Mouse (Mus musculus) midbrain, embryonic 10.5 days (tissue): ENCODE results near the gene Gigyf1. TPM values are rescaled to one million over a fixed set of nuclear protein-coding genes. Genes with fewer than 3 reads are reported as not detected.

Experiments
- DNase-seq: peaks from one replicate; pipeline ENCODE4 v3.0.0-alpha.2; 2017; ENCODE audit warnings: low spot score
- H3K27ac ChIP-seq: fragments of 300-500 bp; sonication (generic); replicated peaks from 2 replicates; pipeline ENCODE4 v1.5.1; 2016; ENCODE audit warnings: mild to moderate bottlenecking
- H3K27me3 ChIP-seq: fragments of 300-500 bp; sonication (generic); 2 replicates; pipeline ENCODE4 v1.6.1; 2016; ENCODE audit warnings: low read depth, mild to moderate bottlenecking; ENCODE audit not compliant: poor library complexity, severe bottlenecking
- H3K36me3 ChIP-seq: fragments of 300-500 bp; sonication (generic); 2 replicates; pipeline ENCODE4 v1.6.1; 2016; ENCODE audit warnings: mild to moderate bottlenecking, moderate library complexity
- H3K4me1 ChIP-seq: fragments of 300-500 bp; sonication (generic); 2 replicates; pipeline ENCODE4 v1.6.1; 2016
- H3K4me3 ChIP-seq: fragments of 300-500 bp; sonication (generic); 2 replicates; pipeline ENCODE4 v1.5.1; 2016; ENCODE audit warnings: mild to moderate bottlenecking, moderate library complexity
- H3K9me3 ChIP-seq: fragments of 300-500 bp; sonication (generic); replicated peaks from 2 replicates; pipeline ENCODE4 v1.6.1; 2016; ENCODE audit warnings: mild to moderate bottlenecking
- WGBS: fragments of 180-500 bp; shearing (Covaris S2); methylation state at CpG from one replicate; pipeline ENCODE4 v1.1.7; 2016; 5-methylcytosine and 5-hydroxymethylcytosine counted together
- microRNA-seq: library from miRNA; unstranded; fragments of <30 nt; microRNA quantifications from one replicate; pipeline ENCODE4, GENCODE M21; 2017
- polyA plus RNA-seq: library from polyadenylated mRNA; unstranded; fragments of >200 nt; fragmentation: Nextera tagmentation; extraction: Ambion mirVana; gene quantifications from 2 replicates; pipeline ENCODE4 v1.2.1, GENCODE M21; 2016

Gigyf1 gene
- polyA plus RNA-seq, 1 experiment from 2014 or later: 15.1 TPM

- Histone ChIP-seq H3K4me3 (no peak within 1 kb of the TSS), H3K4me1 (peaks cover 32% of the 10 kb centered on the region), H3K36me3 (no peaks in the 10 kb centered on the region), H3K27ac (no peak within 1 kb of the TSS; the same call in 1 of the 2 replicates), H3K9me3 (no peaks in the 10 kb centered on the region), H3K27me3 (peaks cover 15% of the 10 kb centered on the region)
- DNase-seq: no peak
- 44% methylated on average over 9 of the region's 9 CpGs for WGBS
Observed at GRCm38 (mm10) chr5:137569665-137570064, 51.3 kb downstream of the Gigyf1 start, which contains the start of gene Tfr2. Tfr2 (plus strand) TSS chr5:137569840.

GRCm38 (mm10) chr5:137570181-137570580 lies 51.8 kb downstream of the Gigyf1 start:
- H3K27ac ChIP-seq: no peak overlapping the region
- peaks cover 21% of the 10 kb centered on the region for H3K27me3 ChIP-seq
- WGBS: 55% methylated on average over 7 of the region's 7 CpGs
- no peak overlapping the region for H3K4me3 ChIP-seq
- H3K36me3 ChIP-seq: no peaks in the 10 kb centered on the region
- no peaks in the 10 kb centered on the region for H3K9me3 ChIP-seq
- H3K4me1 ChIP-seq: peaks cover 32% of the 10 kb centered on the region
- no peak for DNase-seq

GRCm38 (mm10) chr5:137570691-137571586 lies 52.6 kb downstream of the Gigyf1 start:
- no peak overlapping the region for H3K27ac ChIP-seq
- WGBS: 85% methylated on average over 17 of the region's 17 CpGs
- no peaks in the 10 kb centered on the region for H3K36me3 ChIP-seq
- H3K27me3 ChIP-seq: peaks cover 22% of the 10 kb centered on the region
- peaks cover 24% of the 10 kb centered on the region for H3K4me1 ChIP-seq
- H3K4me3 ChIP-seq: peak overlapping the region; percentile 11; the same call in 1 of the 2 replicates
- DNase-seq: no peak
- no peaks in the 10 kb centered on the region for H3K9me3 ChIP-seq

GRCm38 (mm10) chr5:137574470-137574901 lies 56.1 kb downstream of the Gigyf1 start:
- Histone ChIP-seq H3K4me3 (peak overlapping the region; percentile 49), H3K27me3 (peaks cover 26% of the 10 kb centered on the region), H3K4me1 (peaks cover 18% of the 10 kb centered on the region), H3K36me3 (no peaks in the 10 kb centered on the region), H3K27ac (peak overlapping the region; percentile 60; the same call in 1 of the 2 replicates), H3K9me3 (no peaks in the 10 kb centered on the region)
- 7% methylated on average over 27 of the region's 27 CpGs for WGBS
- peak; percentile 51 for DNase-seq

Small RNAs within 50 kb of the gene (microRNA-seq; reads per million reads assigned to microRNA genes)
- 1.2 reads per million for gene Mir6418

Other genes starting within 250 kb of the Gigyf1 start
- 3.4 and 4.8 TPM in 2 replicates for gene Ache, start 231.0 kb upstream of the Gigyf1 start, polyA plus RNA-seq
- gene Ufsp1, start 223.9 kb upstream of the Gigyf1 start, polyA plus RNA-seq: 9.6 and 11.0 TPM in 2 replicates
- 190 and 192 TPM in 2 replicates for gene Srrt, start 210.9 kb upstream of the Gigyf1 start, polyA plus RNA-seq
- 61.0 and 61.1 TPM in 2 replicates for gene Trip6, start 204.1 kb upstream of the Gigyf1 start, polyA plus RNA-seq
- 12.0 and 14.3 TPM in 2 replicates for gene Slc12a9, start 185.0 kb upstream of the Gigyf1 start, polyA plus RNA-seq
- gene Ephb4, start 168.4 kb upstream of the Gigyf1 start, polyA plus RNA-seq: 28.9 and 30.0 TPM in 2 replicates
- 0.07 and 0.09 TPM in 2 replicates for gene Zan, start 41.5 kb upstream of the Gigyf1 start, polyA plus RNA-seq
- gene Pop7, start 16.0 kb upstream of the Gigyf1 start, polyA plus RNA-seq: 54.1 and 55.3 TPM in 2 replicates
- 2.6 and 5.5 TPM in 2 replicates for gene Epo, start 14.7 kb downstream of the Gigyf1 start, polyA plus RNA-seq
- gene Gnb2, start 15.0 kb downstream of the Gigyf1 start, polyA plus RNA-seq: 400 and 414 TPM in 2 replicates
- 9.4 and 27.5 TPM in 2 replicates for gene Actl6b, start 35.0 kb downstream of the Gigyf1 start, polyA plus RNA-seq
- 1.9 and 2.2 TPM in 2 replicates for gene Tfr2, start 51.3 kb downstream of the Gigyf1 start, polyA plus RNA-seq
- gene Mospd3, start 82.5 kb downstream of the Gigyf1 start, polyA plus RNA-seq: 14.0 and 19.4 TPM in 2 replicates
- gene Pcolce, start 95.2 kb downstream of the Gigyf1 start, polyA plus RNA-seq: 61.4 and 68.2 TPM in 2 replicates
- gene Fbxo24, start 110.5 kb downstream of the Gigyf1 start, polyA plus RNA-seq: 0.25 and 0.28 TPM in 2 replicates
- 27.2 and 32.7 TPM in 2 replicates for gene Lrch4, start 110.6 kb downstream of the Gigyf1 start, polyA plus RNA-seq
- gene Gm20605, start 110.6 kb downstream of the Gigyf1 start, polyA plus RNA-seq: 14.0 and 15.4 TPM in 2 replicates
- 7.7 and 7.8 TPM in 2 replicates for gene Sap25, start 122.8 kb downstream of the Gigyf1 start, polyA plus RNA-seq
- gene Irs3, start 127.2 kb downstream of the Gigyf1 start, polyA plus RNA-seq: 0.36 and 0.48 TPM in 2 replicates
- gene Agfg2, start 166.2 kb downstream of the Gigyf1 start, polyA plus RNA-seq: 27.2 and 28.8 TPM in 2 replicates
- gene Nyap1, start 223.1 kb downstream of the Gigyf1 start, polyA plus RNA-seq: 5.1 and 8.4 TPM in 2 replicates
- gene Tsc22d4, start 227.2 kb downstream of the Gigyf1 start, polyA plus RNA-seq: 75.6 and 75.8 TPM in 2 replicates